Mouse (Mus musculus): ENCODE data around the gene Map1lc3b. TPM values are rescaled to one million over a fixed set of nuclear protein-coding genes. Genes with fewer than 3 reads are reported as not detected.

Map1lc3b gene
- polyA plus RNA-seq, 1 experiment from 2014 or later, result 231 TPM

DNA sequence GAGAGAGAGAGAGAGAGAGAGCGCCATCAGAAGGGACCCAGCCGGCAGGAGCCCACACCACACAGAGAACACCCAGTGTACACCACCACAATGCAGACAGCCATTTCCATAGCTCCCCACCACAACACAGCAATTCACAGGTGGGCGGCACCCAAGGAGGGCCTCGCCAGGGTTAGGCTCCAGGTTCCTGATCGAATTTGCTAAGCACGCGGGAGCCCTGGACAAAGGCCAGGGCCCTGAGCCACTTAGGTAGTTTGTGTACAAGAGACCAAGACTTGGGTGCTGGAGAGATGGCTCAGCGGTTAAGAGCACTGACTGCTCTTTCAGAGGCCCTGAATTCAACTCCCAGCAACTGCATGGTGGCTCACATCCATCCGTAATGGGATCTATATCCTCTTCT lies 37.7 kb upstream of the Map1lc3b start:
- Histone ChIP-seq H3K9me3 (ENCODE audit: control insufficient read depth, low read length) (no peaks in the 10 kb centered on the region), H3K36me3 (ENCODE audit: control insufficient read depth, insufficient read depth, low read length) (peaks cover 45% of the 10 kb centered on the region)

DNA sequence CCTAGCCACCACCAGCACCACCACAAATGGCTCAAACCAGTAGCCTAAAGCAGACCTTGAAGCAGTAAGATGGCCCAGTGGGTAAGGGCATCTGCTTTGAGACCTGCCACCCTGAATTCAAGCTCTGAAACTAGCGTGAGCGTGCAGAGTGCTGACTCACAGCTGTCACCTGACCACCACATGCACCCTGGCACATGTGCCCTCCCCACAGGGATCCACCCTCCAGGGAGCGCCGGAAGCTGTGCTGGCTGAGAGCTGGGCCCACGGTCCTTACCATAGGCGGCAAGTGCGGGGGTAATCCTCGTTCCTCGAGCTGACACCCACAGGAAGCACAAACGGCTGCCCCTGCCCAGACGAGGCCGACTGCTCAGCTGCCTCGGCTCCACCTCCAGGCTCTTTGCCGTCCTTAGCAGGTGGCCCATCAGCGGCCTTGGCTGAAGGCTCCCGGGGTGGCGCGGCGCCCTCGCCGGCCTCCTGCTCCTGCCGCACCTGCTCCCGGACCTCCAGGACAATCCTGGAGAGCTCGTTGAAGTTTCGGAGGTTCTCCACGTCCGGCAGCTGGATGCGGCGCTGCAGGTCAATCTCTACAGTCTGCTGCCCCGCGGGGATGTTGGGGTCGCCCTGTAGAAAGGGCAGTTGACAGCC lies 36.2 kb upstream of the Map1lc3b start:
- Histone ChIP-seq H3K27ac (ENCODE audit: low read depth) (no peak overlapping the region), H3K9ac (ENCODE audit: low read length) (no peak overlapping the region), H3K4me2 (ENCODE audit: low read length) (no peak overlapping the region), H3K27me3 (replicated peaks; ENCODE audit: control insufficient read depth, insufficient read depth, low read length) (no peaks in the 10 kb centered on the region), H3K9me3 (ENCODE audit: control insufficient read depth, low read length) (no peaks in the 10 kb centered on the region), H3K4me3 (ENCODE audit: low read depth, low read length) (no peak overlapping the region), H3K4me1 (replicated peaks; ENCODE audit: control insufficient read depth, insufficient read depth, low read length) (no peaks in the 10 kb centered on the region), H3K36me3 (ENCODE audit: control insufficient read depth, insufficient read depth, low read length) (peaks cover 54% of the 10 kb centered on the region)
- DNase-seq (ENCODE audit: low spot score) (no peak), ATAC-seq (replicated peaks; ENCODE audit: low FRiP score, low TSS enrichment, low read depth) (no peak)
- WGBS, result 94% methylated on average over 32 of the region's 32 CpGs

More for the DNA sequence above, 37.7 kb upstream of the Map1lc3b start:
- Histone ChIP-seq H3K4me1 (replicated peaks; ENCODE audit: control insufficient read depth, insufficient read depth, low read length) (no peaks in the 10 kb centered on the region), H3K4me2 (ENCODE audit: low read length) (no peak overlapping the region), H3K27me3 (replicated peaks; ENCODE audit: control insufficient read depth, insufficient read depth, low read length) (no peaks in the 10 kb centered on the region), H3K27ac (ENCODE audit: low read depth) (no peak overlapping the region), H3K4me3 (ENCODE audit: low read depth, low read length) (no peak overlapping the region), H3K9ac (ENCODE audit: low read length) (no peak overlapping the region)
- DNase-seq (ENCODE audit: low spot score) (no peak), ATAC-seq (replicated peaks; ENCODE audit: low FRiP score, low TSS enrichment, low read depth) (no peak)
- 88% methylated on average over 8 of the region's 9 CpGs for WGBS

DNA sequence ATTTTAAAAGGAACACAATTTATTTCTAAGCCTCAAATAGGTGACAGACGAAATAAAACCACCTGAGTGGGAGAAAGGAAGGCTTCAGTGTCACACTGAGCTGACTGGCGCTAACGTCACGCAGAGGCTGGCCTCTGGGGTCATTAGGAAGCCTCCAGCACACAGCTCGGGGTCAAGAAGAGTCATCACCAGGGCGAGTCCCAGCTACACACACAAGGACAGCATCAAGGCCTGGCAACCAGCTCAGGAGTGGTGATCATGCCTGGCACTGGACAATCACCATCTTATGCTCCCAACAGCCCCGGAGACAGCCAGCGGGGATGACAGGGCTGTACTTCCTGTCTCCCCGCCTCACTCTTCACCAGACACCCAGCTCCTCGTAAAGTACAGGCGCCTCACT lies 32.4 kb upstream of the Map1lc3b start:
- Histone ChIP-seq H3K36me3 (ENCODE audit: control insufficient read depth, insufficient read depth, low read length) (peaks cover 43% of the 10 kb centered on the region), H3K9me3 (ENCODE audit: control insufficient read depth, low read length) (no peaks in the 10 kb centered on the region)
- 82% methylated on average over 11 of the region's 11 CpGs for WGBS

DNA sequence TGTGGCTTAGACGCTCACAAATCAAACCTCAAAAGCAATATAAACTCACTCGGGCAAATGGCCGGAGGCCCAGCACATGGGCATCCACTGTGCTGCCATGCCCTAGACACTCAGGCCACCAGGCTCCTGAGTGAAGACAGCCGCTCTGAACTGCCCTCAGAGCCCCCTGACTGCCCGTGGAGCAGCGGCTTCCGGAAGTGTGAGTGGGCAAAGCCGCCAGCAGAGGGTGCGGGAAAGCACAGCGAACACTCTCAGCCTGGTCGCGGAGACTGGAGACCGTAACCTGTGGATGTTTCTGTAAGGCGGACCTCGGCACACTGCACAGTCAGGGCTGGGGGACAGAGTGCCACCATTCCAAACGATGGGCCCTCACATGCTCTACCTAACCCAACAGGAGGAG lies 31.6 kb upstream of the Map1lc3b start:
- Histone ChIP-seq H3K9me3 (ENCODE audit: control insufficient read depth, low read length) (no peaks in the 10 kb centered on the region), H3K27me3 (replicated peaks; ENCODE audit: control insufficient read depth, insufficient read depth, low read length) (no peaks in the 10 kb centered on the region), H3K36me3 (ENCODE audit: control insufficient read depth, insufficient read depth, low read length) (peaks cover 37% of the 10 kb centered on the region), H3K4me1 (replicated peaks; ENCODE audit: control insufficient read depth, insufficient read depth, low read length) (no peaks in the 10 kb centered on the region), H3K9ac (ENCODE audit: low read length) (no peak overlapping the region), H3K4me3 (ENCODE audit: low read depth, low read length) (no peak overlapping the region), H3K4me2 (ENCODE audit: low read length) (no peak overlapping the region), H3K27ac (ENCODE audit: low read depth) (no peak overlapping the region)
- ATAC-seq (replicated peaks; ENCODE audit: low FRiP score, low TSS enrichment, low read depth) (no peak), DNase-seq (ENCODE audit: low spot score) (no peak)
- WGBS, result 86% methylated on average over 16 of the region's 16 CpGs

More for the DNA sequence above, 32.4 kb upstream of the Map1lc3b start:
- DNase-seq (ENCODE audit: low spot score), result no peak
- no peak overlapping the region for H3K4me2 ChIP-seq (ENCODE audit: low read length)
- ATAC-seq (replicated peaks; ENCODE audit: low FRiP score, low TSS enrichment, low read depth), result no peak
- H3K9ac ChIP-seq (ENCODE audit: low read length), result no peak overlapping the region
- H3K4me3 ChIP-seq (ENCODE audit: low read depth, low read length), result no peak overlapping the region
- no peak overlapping the region for H3K27ac ChIP-seq (ENCODE audit: low read depth)
- H3K4me1 ChIP-seq (replicated peaks; ENCODE audit: control insufficient read depth, insufficient read depth, low read length), result no peaks in the 10 kb centered on the region
- H3K27me3 ChIP-seq (replicated peaks; ENCODE audit: control insufficient read depth, insufficient read depth, low read length), result no peaks in the 10 kb centered on the region

DNA sequence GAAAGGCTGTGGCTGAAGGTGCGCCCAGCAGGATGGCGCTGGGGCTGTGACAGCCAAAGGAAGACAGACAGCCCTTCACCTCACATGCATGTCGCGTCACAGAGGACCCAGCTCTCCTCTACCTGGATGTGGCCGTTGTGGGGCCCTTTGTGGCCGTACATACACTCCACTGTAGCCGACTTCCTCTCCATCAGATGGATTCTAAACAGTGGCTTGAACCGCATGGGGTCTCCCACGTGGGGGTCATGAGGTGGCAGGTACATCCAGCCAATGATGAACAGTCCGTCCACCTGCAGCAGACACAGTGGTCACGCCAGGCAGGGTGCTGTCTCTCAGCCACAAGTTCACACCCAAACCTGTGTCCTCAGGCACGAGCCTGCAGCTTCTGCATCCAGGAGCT lies 30.4 kb upstream of the Map1lc3b start:
- Histone ChIP-seq H3K4me1 (replicated peaks; ENCODE audit: control insufficient read depth, insufficient read depth, low read length) (no peaks in the 10 kb centered on the region), H3K27ac (ENCODE audit: low read depth) (no peak overlapping the region), H3K9ac (ENCODE audit: low read length) (no peak overlapping the region), H3K36me3 (ENCODE audit: control insufficient read depth, insufficient read depth, low read length) (peaks cover 24% of the 10 kb centered on the region), H3K9me3 (ENCODE audit: control insufficient read depth, low read length) (no peaks in the 10 kb centered on the region), H3K27me3 (replicated peaks; ENCODE audit: control insufficient read depth, insufficient read depth, low read length) (no peaks in the 10 kb centered on the region), H3K4me2 (ENCODE audit: low read length) (no peak overlapping the region), H3K4me3 (ENCODE audit: low read depth, low read length) (no peak overlapping the region)
- no peak for ATAC-seq (replicated peaks; ENCODE audit: low FRiP score, low TSS enrichment, low read depth)
- DNase-seq (ENCODE audit: low spot score), result no peak
- 94% methylated on average over 12 of the region's 12 CpGs for WGBS

DNA sequence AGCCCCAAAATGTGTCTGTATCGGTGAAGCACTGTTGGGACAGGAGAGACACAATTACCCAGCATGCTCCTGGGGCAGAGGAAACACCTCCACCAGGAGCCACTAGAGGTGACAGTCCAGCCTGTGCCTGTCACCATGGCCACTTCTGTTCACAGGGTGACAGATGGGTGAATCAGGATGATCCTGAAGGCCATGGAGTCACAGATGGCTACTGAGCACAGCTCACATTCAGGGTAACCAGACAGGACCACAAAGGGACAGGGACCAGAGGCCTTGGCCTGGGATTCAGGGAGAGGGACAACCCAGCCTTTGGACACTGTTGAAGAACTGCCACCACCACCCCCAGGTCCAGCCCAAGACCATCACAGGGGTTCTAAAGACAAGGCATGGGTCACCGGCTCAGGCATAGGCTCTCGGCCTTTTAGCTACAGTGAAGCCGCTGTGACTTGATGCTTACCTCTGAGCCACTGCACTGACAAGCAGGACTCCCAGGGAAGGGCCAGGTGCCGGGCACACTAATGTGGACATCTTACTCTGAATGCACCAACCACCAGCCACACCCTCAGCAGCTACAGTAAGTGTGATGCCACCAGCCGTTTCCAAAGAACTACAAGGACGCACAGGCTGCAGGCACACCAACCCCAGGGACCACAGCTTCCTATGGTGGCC lies 29.6 kb upstream of the Map1lc3b start:
- Histone ChIP-seq H3K36me3 (ENCODE audit: control insufficient read depth, insufficient read depth, low read length) (peaks cover 20% of the 10 kb centered on the region), H3K27me3 (replicated peaks; ENCODE audit: control insufficient read depth, insufficient read depth, low read length) (no peaks in the 10 kb centered on the region)
- 94% methylated on average over 7 of the region's 7 CpGs for WGBS

DNA sequence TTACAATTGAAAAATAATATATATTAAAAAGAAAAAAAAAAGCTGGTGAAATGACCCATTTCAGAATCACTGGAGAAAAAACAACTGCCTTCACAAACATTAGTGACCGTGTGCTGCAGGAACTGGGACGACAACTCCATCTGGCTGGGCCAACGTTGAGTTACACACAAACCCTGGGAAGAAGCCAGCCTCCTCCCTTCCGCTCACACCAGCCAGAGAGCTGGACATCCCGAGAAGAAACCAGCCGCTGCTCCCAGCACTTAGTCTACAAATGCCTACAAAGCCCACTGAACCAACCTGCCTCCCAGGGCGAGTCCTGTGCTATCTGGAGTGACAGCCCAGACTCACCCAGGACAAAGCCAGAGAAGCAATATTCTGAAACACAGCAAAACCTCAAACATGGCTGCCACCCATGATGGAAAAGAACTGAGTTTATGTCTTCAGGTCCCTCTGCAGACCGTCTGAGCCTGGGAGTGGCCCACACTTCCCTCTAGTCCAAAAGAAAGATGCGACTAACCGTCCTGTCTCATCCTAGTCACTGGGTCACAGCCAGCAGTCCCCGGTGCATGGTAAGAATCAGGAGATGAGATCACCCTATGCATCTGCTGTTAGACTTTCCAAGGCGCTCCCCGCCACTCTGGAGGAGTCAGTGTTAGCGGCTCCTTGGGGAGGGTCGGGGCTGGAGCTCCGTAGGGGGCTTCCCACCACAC lies 28.4 kb upstream of the Map1lc3b start:
- no peak overlapping the region for H3K4me3 ChIP-seq (ENCODE audit: low read depth, low read length)
- DNase-seq (ENCODE audit: low spot score) (no peak), ATAC-seq (replicated peaks; ENCODE audit: low FRiP score, low TSS enrichment, low read depth) (no peak)
- no peaks in the 10 kb centered on the region for H3K27me3 ChIP-seq (replicated peaks; ENCODE audit: control insufficient read depth, insufficient read depth, low read length)
- WGBS, result 80% methylated on average over 16 of the region's 16 CpGs
- no peak overlapping the region for H3K4me2 ChIP-seq (ENCODE audit: low read length)
- H3K9me3 ChIP-seq (ENCODE audit: control insufficient read depth, low read length), result no peaks in the 10 kb centered on the region
- no peak overlapping the region for H3K27ac ChIP-seq (ENCODE audit: low read depth)
- peaks cover 25% of the 10 kb centered on the region for H3K36me3 ChIP-seq (ENCODE audit: control insufficient read depth, insufficient read depth, low read length)
- H3K4me1 ChIP-seq (replicated peaks; ENCODE audit: control insufficient read depth, insufficient read depth, low read length), result no peaks in the 10 kb centered on the region
- H3K9ac ChIP-seq (ENCODE audit: low read length), result no peak overlapping the region

More for the DNA sequence above, 29.6 kb upstream of the Map1lc3b start:
- ATAC-seq (replicated peaks; ENCODE audit: low FRiP score, low TSS enrichment, low read depth) (no peak), DNase-seq (ENCODE audit: low spot score) (no peak)
- Histone ChIP-seq H3K9ac (ENCODE audit: low read length) (no peak overlapping the region), H3K4me2 (ENCODE audit: low read length) (no peak overlapping the region), H3K4me1 (replicated peaks; ENCODE audit: control insufficient read depth, insufficient read depth, low read length) (no peaks in the 10 kb centered on the region), H3K27ac (ENCODE audit: low read depth) (no peak overlapping the region), H3K4me3 (ENCODE audit: low read depth, low read length) (no peak overlapping the region), H3K9me3 (ENCODE audit: control insufficient read depth, low read length) (no peaks in the 10 kb centered on the region)

DNA sequence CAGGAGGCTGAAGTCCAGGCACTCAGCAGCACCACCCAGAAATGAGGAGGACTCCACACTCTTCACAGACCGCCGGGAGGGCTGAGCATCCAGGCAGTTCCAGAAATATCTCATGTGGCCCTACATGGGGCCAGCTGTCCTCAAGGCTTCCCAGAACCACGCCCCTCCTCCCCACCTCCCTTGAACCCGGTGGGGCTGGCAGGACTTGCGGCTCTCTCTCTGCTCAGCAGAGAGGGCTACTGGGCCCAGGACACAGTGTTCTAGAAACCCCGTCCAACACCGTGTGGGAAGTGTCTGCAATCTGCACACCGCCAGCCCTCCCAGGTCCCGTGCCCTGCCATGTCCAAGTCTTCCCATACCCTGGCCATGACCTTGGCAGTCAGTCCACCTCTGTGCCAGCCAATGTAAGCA lies 27.2 kb upstream of the Map1lc3b start:
- Histone ChIP-seq H3K4me2 (ENCODE audit: low read length) (no peak overlapping the region), H3K36me3 (ENCODE audit: control insufficient read depth, insufficient read depth, low read length) (peaks cover 25% of the 10 kb centered on the region), H3K9me3 (ENCODE audit: control insufficient read depth, low read length) (no peaks in the 10 kb centered on the region), H3K4me3 (ENCODE audit: low read depth, low read length) (no peak overlapping the region), H3K9ac (ENCODE audit: low read length) (no peak overlapping the region), H3K4me1 (replicated peaks; ENCODE audit: control insufficient read depth, insufficient read depth, low read length) (no peaks in the 10 kb centered on the region), H3K27ac (ENCODE audit: low read depth) (no peak overlapping the region), H3K27me3 (replicated peaks; ENCODE audit: control insufficient read depth, insufficient read depth, low read length) (no peaks in the 10 kb centered on the region)
- ATAC-seq (replicated peaks; ENCODE audit: low FRiP score, low TSS enrichment, low read depth) (no peak), DNase-seq (ENCODE audit: low spot score) (no peak)
- 80% methylated on average over 9 of the region's 9 CpGs for WGBS

Data from intestine, embryonic 14.5 days (tissue).